Mouse (Mus musculus): ENCODE results near the gene Fam53b. TPM values are rescaled to one million over a fixed set of nuclear protein-coding genes. Genes with fewer than 3 reads are reported as not detected.

Fam53b gene
- polyA plus RNA-seq, 1 experiment: 35.3 TPM

GRCm38 (mm10) chr7:132763351-132763750, 50.3 kb downstream of the Fam53b start:
- Histone ChIP-seq H3K4me3 (ENCODE audit: insufficient read depth, low read length) (no peak overlapping the region), H3K4me1 (ENCODE audit: control insufficient read depth, insufficient read depth, low read length) (peaks cover 37% of the 10 kb centered on the region), H3K27ac (ENCODE audit: insufficient read depth, low read depth, low read length) (no peak overlapping the region)
- no peak for TF ChIP-seq CTCF (IDR thresholded peaks at IDR 0.05; ENCODE audit: low read depth, low read length)
- no peak for TF ChIP-seq POLR2A (IDR thresholded peaks at IDR 0.05; ENCODE audit: borderline replicate concordance, low read depth, low read length)

- peaks cover 32% of the 10 kb centered on the region for H3K4me1 ChIP-seq (ENCODE audit: control insufficient read depth, insufficient read depth, low read length)
These were observed 52.3 kb downstream of the Fam53b start for GRCm38 (mm10) chr7:132761409-132761808.

DNA sequence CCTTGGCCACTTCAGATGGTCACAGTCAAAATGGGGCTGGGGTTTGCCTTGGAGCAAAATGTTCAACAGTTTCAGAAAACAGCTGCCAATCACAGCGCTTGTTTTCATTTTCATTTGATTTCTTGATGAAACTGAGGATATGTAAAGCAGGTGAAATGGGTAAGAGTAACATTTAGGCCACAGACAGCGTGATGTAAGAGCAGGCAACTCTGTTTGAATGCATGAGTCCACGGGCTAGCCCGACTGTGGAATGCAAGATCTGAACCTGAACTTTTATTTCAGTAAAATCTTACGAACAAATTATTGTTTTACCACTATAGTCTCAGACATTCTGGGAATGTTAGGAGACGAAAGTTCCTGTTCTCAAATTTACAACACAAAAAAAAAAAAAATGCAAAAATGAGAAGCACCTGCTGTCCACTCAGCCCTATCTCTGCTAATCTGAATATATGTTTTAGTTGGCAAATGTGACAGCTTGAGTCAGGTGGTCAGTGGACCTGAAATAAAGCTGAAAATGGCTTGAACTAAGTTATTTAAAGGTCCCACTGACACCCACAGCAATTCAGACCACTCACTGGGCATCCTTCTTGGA, 53.0 kb downstream of the Fam53b start:
- Histone ChIP-seq H3K4me1 (ENCODE audit: control insufficient read depth, insufficient read depth, low read length) (peaks cover 25% of the 10 kb centered on the region), H3K27ac (ENCODE audit: insufficient read depth, low read depth, low read length) (no peak overlapping the region), H3K4me3 (ENCODE audit: insufficient read depth, low read length) (no peak overlapping the region)
- TF ChIP-seq POLR2A (IDR thresholded peaks at IDR 0.05; ENCODE audit: borderline replicate concordance, low read depth, low read length) (no peak), CTCF (IDR thresholded peaks at IDR 0.05; ENCODE audit: low read depth, low read length) (no peak)

More at GRCm38 (mm10) chr7:132761409-132761808, 52.3 kb downstream of the Fam53b start:
- H3K4me3 ChIP-seq (ENCODE audit: insufficient read depth, low read length): no peak overlapping the region
- no peak overlapping the region for H3K27ac ChIP-seq (ENCODE audit: insufficient read depth, low read depth, low read length)
- no peak for TF ChIP-seq POLR2A (IDR thresholded peaks at IDR 0.05; ENCODE audit: borderline replicate concordance, low read depth, low read length)
- no peak for TF ChIP-seq CTCF (IDR thresholded peaks at IDR 0.05; ENCODE audit: low read depth, low read length)

GRCm38 (mm10) chr7:132759926-132760325, 53.8 kb downstream of the Fam53b start:
- H3K27ac ChIP-seq (ENCODE audit: insufficient read depth, low read depth, low read length): no peak overlapping the region
- H3K4me1 ChIP-seq (ENCODE audit: control insufficient read depth, insufficient read depth, low read length): peaks cover 20% of the 10 kb centered on the region
- H3K4me3 ChIP-seq (ENCODE audit: insufficient read depth, low read length): no peak overlapping the region
- TF ChIP-seq CTCF (IDR thresholded peaks at IDR 0.05; ENCODE audit: low read depth, low read length) (no peak), POLR2A (IDR thresholded peaks at IDR 0.05; ENCODE audit: borderline replicate concordance, low read depth, low read length) (no peak)

- no peak for TF ChIP-seq POLR2A (IDR thresholded peaks at IDR 0.05; ENCODE audit: borderline replicate concordance, low read depth, low read length)
- TF ChIP-seq CTCF (IDR thresholded peaks at IDR 0.05; ENCODE audit: low read depth, low read length): no peak
- H3K27ac ChIP-seq (ENCODE audit: insufficient read depth, low read depth, low read length): no peak overlapping the region
- H3K4me1 ChIP-seq (ENCODE audit: control insufficient read depth, insufficient read depth, low read length): peaks cover 18% of the 10 kb centered on the region
- H3K4me3 ChIP-seq (ENCODE audit: insufficient read depth, low read length): no peak overlapping the region
These were observed 54.2 kb downstream of the Fam53b start for GRCm38 (mm10) chr7:132759405-132759891.

- Histone ChIP-seq H3K4me1 (ENCODE audit: control insufficient read depth, insufficient read depth, low read length) (peaks cover 12% of the 10 kb centered on the region), H3K4me3 (ENCODE audit: insufficient read depth, low read length) (no peak overlapping the region), H3K27ac (ENCODE audit: insufficient read depth, low read depth, low read length) (no peak overlapping the region)
- TF ChIP-seq CTCF (IDR thresholded peaks at IDR 0.05; ENCODE audit: low read depth, low read length) (no peak), POLR2A (IDR thresholded peaks at IDR 0.05; ENCODE audit: borderline replicate concordance, low read depth, low read length) (no peak)
These were observed 54.8 kb downstream of the Fam53b start for GRCm38 (mm10) chr7:132758875-132759274.

- Histone ChIP-seq H3K27ac (ENCODE audit: insufficient read depth, low read depth, low read length) (no peak overlapping the region), H3K4me1 (ENCODE audit: control insufficient read depth, insufficient read depth, low read length) (peaks cover 4% of the 10 kb centered on the region), H3K4me3 (ENCODE audit: insufficient read depth, low read length) (no peak overlapping the region)
- TF ChIP-seq POLR2A (IDR thresholded peaks at IDR 0.05; ENCODE audit: borderline replicate concordance, low read depth, low read length) (no peak), CTCF (IDR thresholded peaks at IDR 0.05; ENCODE audit: low read depth, low read length) (no peak)
These were observed 57.4 kb downstream of the Fam53b start for GRCm38 (mm10) chr7:132756325-132756724.

DNA sequence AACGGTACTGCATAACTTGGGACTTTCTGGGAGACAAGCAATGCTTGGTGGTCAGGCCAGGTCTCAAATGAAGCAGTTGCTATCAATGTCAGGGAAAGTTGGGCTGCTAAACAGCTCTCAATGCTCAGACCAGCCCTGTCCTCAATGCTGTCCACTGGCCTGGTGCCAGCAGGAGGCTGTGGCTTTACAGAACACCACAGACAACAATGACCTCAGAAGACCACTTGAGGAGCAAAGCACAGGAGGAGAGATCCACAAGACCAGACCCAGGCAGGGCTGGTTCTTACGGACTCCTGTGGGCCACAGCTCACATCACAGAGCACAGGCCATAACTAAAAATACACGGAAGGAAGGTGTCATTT, 59.3 kb downstream of the Fam53b start:
- Histone ChIP-seq H3K27ac (ENCODE audit: insufficient read depth, low read depth, low read length) (no peak overlapping the region), H3K4me1 (ENCODE audit: control insufficient read depth, insufficient read depth, low read length) (peaks cover 4% of the 10 kb centered on the region), H3K4me3 (ENCODE audit: insufficient read depth, low read length) (no peak overlapping the region)
- TF ChIP-seq CTCF (IDR thresholded peaks at IDR 0.05; ENCODE audit: low read depth, low read length) (no peak), POLR2A (IDR thresholded peaks at IDR 0.05; ENCODE audit: borderline replicate concordance, low read depth, low read length) (no peak)

DNA sequence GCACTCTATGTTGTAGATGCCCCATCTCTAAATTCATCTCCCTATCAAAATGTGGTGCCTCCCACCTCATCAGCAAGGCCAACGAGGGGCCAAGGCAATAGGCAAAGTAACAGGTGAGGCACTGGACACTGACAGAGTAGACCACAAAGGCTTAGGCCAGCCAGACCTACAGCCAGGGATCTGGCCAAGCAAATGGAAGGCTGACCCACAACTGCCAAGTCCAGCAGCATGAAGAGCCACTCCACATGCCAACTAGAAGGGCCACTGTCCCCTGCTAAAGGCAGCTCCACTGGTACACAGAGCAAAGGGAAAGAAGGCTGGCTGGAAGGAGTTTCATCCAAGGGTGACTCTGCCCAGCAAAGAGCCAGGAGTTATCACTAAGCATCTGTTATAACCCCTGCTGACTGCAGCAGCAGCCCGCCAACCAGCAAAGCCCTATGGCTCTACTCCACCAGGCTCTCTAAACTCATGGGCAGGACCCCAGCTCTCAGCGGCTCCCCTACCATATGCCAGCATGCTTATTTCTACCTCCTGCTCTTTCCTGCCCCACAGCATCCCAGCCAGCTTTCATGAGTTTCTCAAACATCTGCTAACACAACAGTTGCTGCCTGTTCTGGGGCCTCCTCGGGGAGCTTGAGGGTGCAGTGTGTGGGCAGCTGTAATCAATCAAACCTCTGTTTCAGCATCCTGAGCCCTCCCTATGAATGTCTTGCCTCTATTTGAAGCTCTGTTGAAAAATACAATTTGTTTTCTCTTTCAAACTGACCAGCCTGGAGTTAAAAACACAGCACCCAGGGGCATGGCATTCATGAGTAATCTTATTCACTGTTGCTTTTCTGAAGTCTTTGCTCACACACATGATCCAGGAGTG, 59.9 kb downstream of the Fam53b start:
- peaks cover 4% of the 10 kb centered on the region for H3K4me1 ChIP-seq (ENCODE audit: control insufficient read depth, insufficient read depth, low read length)
- TF ChIP-seq POLR2A (IDR thresholded peaks at IDR 0.05; ENCODE audit: borderline replicate concordance, low read depth, low read length) (no peak), CTCF (IDR thresholded peaks at IDR 0.05; ENCODE audit: low read depth, low read length) (no peak)
- H3K27ac ChIP-seq (ENCODE audit: insufficient read depth, low read depth, low read length): no peak overlapping the region
- H3K4me3 ChIP-seq (ENCODE audit: insufficient read depth, low read length): no peak overlapping the region

- Histone ChIP-seq H3K4me3 (ENCODE audit: insufficient read depth, low read length) (no peak overlapping the region), H3K4me1 (ENCODE audit: control insufficient read depth, insufficient read depth, low read length) (peaks cover 4% of the 10 kb centered on the region), H3K27ac (ENCODE audit: insufficient read depth, low read depth, low read length) (no peak overlapping the region)
- TF ChIP-seq POLR2A (IDR thresholded peaks at IDR 0.05; ENCODE audit: borderline replicate concordance, low read depth, low read length) (no peak), CTCF (IDR thresholded peaks at IDR 0.05; ENCODE audit: low read depth, low read length) (no peak)
These were observed 62.0 kb downstream of the Fam53b start for GRCm38 (mm10) chr7:132751716-132752115.
